Mouse (Mus musculus) heart, adult 2 months (tissue): ENCODE results near the gene Ribc2.

Experiments used
- CTCF ChIP-seq: fragments of 200-600 bp; IDR thresholded peaks from 2 replicates; pipeline ENCODE4 v1.8.1; 2022; ENCODE audit warnings: antibody characterized with exemption, mild to moderate bottlenecking, moderate library complexity
- POLR2A ChIP-seq: fragments of 200-500 bp; IDR thresholded peaks from 2 replicates; pipeline ENCODE4 v1.6.1; 2011; ENCODE audit warnings: mild to moderate bottlenecking, low read depth, low read length, control low read depth; ENCODE audit not compliant: insufficient read depth

DNA sequence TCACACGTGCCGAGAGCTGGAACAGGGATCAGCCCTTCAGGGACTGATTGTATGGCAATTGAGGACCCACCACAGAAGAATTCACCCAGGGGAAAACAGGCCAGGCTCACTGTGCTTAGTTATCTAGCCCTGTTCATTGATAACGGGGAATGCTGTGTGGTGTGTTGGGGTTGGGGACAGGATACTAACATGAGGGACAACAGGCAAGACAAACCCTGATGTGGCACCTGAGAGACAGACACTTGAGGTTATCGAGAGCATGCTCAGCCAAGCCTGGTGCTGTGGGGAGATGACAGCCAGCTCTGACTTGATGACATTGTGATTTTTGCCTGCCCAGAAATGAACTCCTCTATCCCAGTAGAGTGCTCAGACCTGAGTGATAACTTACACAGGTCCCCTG lies 24.3 kb downstream of the Ribc2 start:
- TF ChIP-seq CTCF (no peak), POLR2A (no peak)
